Mouse (Mus musculus): ENCODE results near the gene Cacna1g. TPM values are rescaled to one million over a fixed set of nuclear protein-coding genes. Genes with fewer than 3 reads are reported as not detected.

The Cacna1g gene
- polyA plus RNA-seq (2012): not detected in 2 replicates

GRCm38 (mm10) chr11:94473707-94474543, at the start of gene Cacna1g:
Gene Cacna1g (minus strand): TSS chr11:94474198.
- no peak for TF ChIP-seq GATA1 (IDR thresholded peaks at IDR 0.05; ENCODE audit: low read length)

GRCm38 (mm10) chr11:94521219-94521843, 47.3 kb upstream of the Cacna1g start, which contains the start of gene Mycbpap:
Gene Mycbpap (minus strand): TSS chr11:94521742.
- no peak for TF ChIP-seq GATA1 (IDR thresholded peaks at IDR 0.05; ENCODE audit: low read length)

GRCm38 (mm10) chr11:94513452-94513851, 39.5 kb upstream of the Cacna1g start:
- TF ChIP-seq GATA1 (IDR thresholded peaks at IDR 0.05; ENCODE audit: low read length): no peak

GRCm38 (mm10) chr11:94508976-94509375, 35.0 kb upstream of the Cacna1g start:
- TF ChIP-seq GATA1 (IDR thresholded peaks at IDR 0.05; ENCODE audit: low read length): no peak

- no peak for TF ChIP-seq GATA1 (IDR thresholded peaks at IDR 0.05; ENCODE audit: low read length)
Observed at GRCm38 (mm10) chr11:94501482-94501881, 27.5 kb upstream of the Cacna1g start.

- TF ChIP-seq GATA1 (IDR thresholded peaks at IDR 0.05; ENCODE audit: low read length): no peak
Observed at GRCm38 (mm10) chr11:94500362-94500761, 26.4 kb upstream of the Cacna1g start.

GRCm38 (mm10) chr11:94499661-94500152, 25.7 kb upstream of the Cacna1g start, which contains the start of gene Epn3:
Gene Epn3 (minus strand): TSS chr11:94499974.
- no peak for TF ChIP-seq GATA1 (IDR thresholded peaks at IDR 0.05; ENCODE audit: low read length)

GRCm38 (mm10) chr11:94499035-94499434, 25.0 kb upstream of the Cacna1g start:
- TF ChIP-seq GATA1 (IDR thresholded peaks at IDR 0.05; ENCODE audit: low read length): no peak

GRCm38 (mm10) chr11:94498093-94498996, 24.3 kb upstream of the Cacna1g start:
- no peak for TF ChIP-seq GATA1 (IDR thresholded peaks at IDR 0.05; ENCODE audit: low read length)

GRCm38 (mm10) chr11:94495415-94495814, 21.4 kb upstream of the Cacna1g start:
- TF ChIP-seq GATA1 (IDR thresholded peaks at IDR 0.05; ENCODE audit: low read length): no peak

GRCm38 (mm10) chr11:94491749-94492099, 17.7 kb upstream of the Cacna1g start:
- no peak for TF ChIP-seq GATA1 (IDR thresholded peaks at IDR 0.05; ENCODE audit: low read length)

GRCm38 (mm10) chr11:94491035-94491748, 17.2 kb upstream of the Cacna1g start:
- no peak for TF ChIP-seq GATA1 (IDR thresholded peaks at IDR 0.05; ENCODE audit: low read length)

- no peak for TF ChIP-seq GATA1 (IDR thresholded peaks at IDR 0.05; ENCODE audit: low read length)
Observed at GRCm38 (mm10) chr11:94489745-94490144, 15.7 kb upstream of the Cacna1g start.

- TF ChIP-seq GATA1 (IDR thresholded peaks at IDR 0.05; ENCODE audit: low read length): no peak
Observed at GRCm38 (mm10) chr11:94488767-94489533, 15.0 kb upstream of the Cacna1g start.

All from G1E-ER4 (cell line).